Mouse (Mus musculus): Measurements from ENCODE around the gene Evi5l. TPM values are rescaled to one million over a fixed set of nuclear protein-coding genes. Genes with fewer than 3 reads are reported as not detected.

Gene Evi5l
- polyA plus RNA-seq, 1 experiment = 3.9 TPM

- peaks cover 9% of the 10 kb centered on the region; the same call in 1 of the 2 replicates for H3K4me1 ChIP-seq (ENCODE audit: control insufficient read depth, insufficient read depth, insufficient read length, low read length)
- 7% methylated on average over 33 of the region's 33 CpGs for WGBS
- no peak for TF ChIP-seq CTCF (IDR thresholded peaks at IDR 0.05; ENCODE audit: extremely low read depth, insufficient read length, insufficient replicate concordance, low read depth, low read length)
- no peak for TF ChIP-seq POLR2A (IDR thresholded peaks at IDR 0.05; ENCODE audit: low read depth, low read length)
- no peaks in the 10 kb centered on the region for H3K36me3 ChIP-seq (ENCODE audit: control insufficient read depth, insufficient read depth, low read length)
- no peaks in the 10 kb centered on the region; the same call in none of the 2 replicates for H3K27me3 ChIP-seq (ENCODE audit: control insufficient read depth, insufficient read depth, low read length)
- peak within 1 kb of the TSS; percentile 40 for H3K4me3 ChIP-seq (ENCODE audit: low read depth, low read length)
- H3K27ac ChIP-seq (ENCODE audit: insufficient read depth, low read depth, low read length) = no peak within 1 kb of the TSS
These were observed 60.5 kb downstream of the Evi5l start, which contains the start of gene Lrrc8e for GRCm38 (mm10) chr8:4226739-4227347. Lrrc8e (plus strand) TSS chr8:4226827.

GRCm38 (mm10) chr8:4227919-4228318 lies 61.6 kb downstream of the Evi5l start:
- Histone ChIP-seq H3K36me3 (ENCODE audit: control insufficient read depth, insufficient read depth, low read length) (no peaks in the 10 kb centered on the region), H3K27me3 (ENCODE audit: control insufficient read depth, insufficient read depth, low read length) (no peaks in the 10 kb centered on the region; the same call in none of the 2 replicates), H3K4me1 (ENCODE audit: control insufficient read depth, insufficient read depth, insufficient read length, low read length) (peaks cover 9% of the 10 kb centered on the region; the same call in 1 of the 2 replicates), H3K4me3 (ENCODE audit: low read depth, low read length) (no peak overlapping the region), H3K27ac (ENCODE audit: insufficient read depth, low read depth, low read length) (no peak overlapping the region)
- 97% methylated on average over 4 of the region's 4 CpGs for WGBS
- no peak for TF ChIP-seq POLR2A (IDR thresholded peaks at IDR 0.05; ENCODE audit: low read depth, low read length)
- no peak for TF ChIP-seq CTCF (IDR thresholded peaks at IDR 0.05; ENCODE audit: extremely low read depth, insufficient read length, insufficient replicate concordance, low read depth, low read length)

GRCm38 (mm10) chr8:4229784-4230183 lies 63.4 kb downstream of the Evi5l start:
- no peaks in the 10 kb centered on the region for H3K36me3 ChIP-seq (ENCODE audit: control insufficient read depth, insufficient read depth, low read length)
- H3K4me1 ChIP-seq (ENCODE audit: control insufficient read depth, insufficient read depth, insufficient read length, low read length) = peaks cover 9% of the 10 kb centered on the region; the same call in 1 of the 2 replicates
- H3K27me3 ChIP-seq (ENCODE audit: control insufficient read depth, insufficient read depth, low read length) = no peaks in the 10 kb centered on the region; the same call in none of the 2 replicates
- no peak overlapping the region for H3K4me3 ChIP-seq (ENCODE audit: low read depth, low read length)
- TF ChIP-seq CTCF (IDR thresholded peaks at IDR 0.05; ENCODE audit: extremely low read depth, insufficient read length, insufficient replicate concordance, low read depth, low read length) (no peak), POLR2A (IDR thresholded peaks at IDR 0.05; ENCODE audit: low read depth, low read length) (no peak)
- no peak overlapping the region for H3K27ac ChIP-seq (ENCODE audit: insufficient read depth, low read depth, low read length)
- WGBS = 86% methylated on average over 5 of the region's 5 CpGs

- Histone ChIP-seq H3K27ac (ENCODE audit: insufficient read depth, low read depth, low read length) (no peak overlapping the region), H3K27me3 (ENCODE audit: control insufficient read depth, insufficient read depth, low read length) (no peaks in the 10 kb centered on the region; the same call in none of the 2 replicates), H3K36me3 (ENCODE audit: control insufficient read depth, insufficient read depth, low read length) (no peaks in the 10 kb centered on the region), H3K4me1 (ENCODE audit: control insufficient read depth, insufficient read depth, insufficient read length, low read length) (peaks cover 9% of the 10 kb centered on the region; the same call in 1 of the 2 replicates), H3K4me3 (ENCODE audit: low read depth, low read length) (no peak overlapping the region)
- TF ChIP-seq POLR2A (IDR thresholded peaks at IDR 0.05; ENCODE audit: low read depth, low read length) (no peak), CTCF (IDR thresholded peaks at IDR 0.05; ENCODE audit: extremely low read depth, insufficient read length, insufficient replicate concordance, low read depth, low read length) (no peak)
- 37% methylated on average over 10 of the region's 10 CpGs for WGBS
These were observed 64.4 kb downstream of the Evi5l start for GRCm38 (mm10) chr8:4230612-4231351.

GRCm38 (mm10) chr8:4237814-4238433 lies 71.6 kb downstream of the Evi5l start:
- peak overlapping the region; percentile 85 for H3K27ac ChIP-seq (ENCODE audit: insufficient read depth, low read depth, low read length)
- peaks cover 11% of the 10 kb centered on the region; the same call in 1 of the 2 replicates for H3K4me1 ChIP-seq (ENCODE audit: control insufficient read depth, insufficient read depth, insufficient read length, low read length)
- H3K4me3 ChIP-seq (ENCODE audit: low read depth, low read length) = peak overlapping the region; percentile 83
- no peaks in the 10 kb centered on the region for H3K27me3 ChIP-seq (ENCODE audit: control insufficient read depth, insufficient read depth, low read length)
- TF ChIP-seq CTCF (IDR thresholded peaks at IDR 0.05; ENCODE audit: extremely low read depth, insufficient read length, insufficient replicate concordance, low read depth, low read length) (no peak), POLR2A (IDR thresholded peaks at IDR 0.05; ENCODE audit: low read depth, low read length) (no peak)
- 11% methylated on average over 15 of the region's 15 CpGs for WGBS
- H3K36me3 ChIP-seq (ENCODE audit: control insufficient read depth, insufficient read depth, low read length) = peaks cover 6% of the 10 kb centered on the region; the same call in 1 of the 2 replicates

- peaks cover 12% of the 10 kb centered on the region for H3K36me3 ChIP-seq (ENCODE audit: control insufficient read depth, insufficient read depth, low read length)
- TF ChIP-seq CTCF (IDR thresholded peaks at IDR 0.05; ENCODE audit: extremely low read depth, insufficient read length, insufficient replicate concordance, low read depth, low read length) (peak; percentile 35; the same call in 1 of the 2 replicates), POLR2A (IDR thresholded peaks at IDR 0.05; ENCODE audit: low read depth, low read length) (peak; percentile 67; the same call in 1 of the 2 replicates)
- H3K27ac ChIP-seq (ENCODE audit: insufficient read depth, low read depth, low read length) = peak within 1 kb of the TSS; percentile 85
- peaks cover 11% of the 10 kb centered on the region; the same call in 1 of the 2 replicates for H3K4me1 ChIP-seq (ENCODE audit: control insufficient read depth, insufficient read depth, insufficient read length, low read length)
- H3K4me3 ChIP-seq (ENCODE audit: low read depth, low read length) = peak within 1 kb of the TSS; percentile 83
- under 1% methylated on average over 69 of the region's 71 CpGs for WGBS
- H3K27me3 ChIP-seq (ENCODE audit: control insufficient read depth, insufficient read depth, low read length) = no peaks in the 10 kb centered on the region
These were observed 72.2 kb downstream of the Evi5l start, which contains the start of the genes Map2k7 and Gm49320 for GRCm38 (mm10) chr8:4238434-4239192. Map2k7 (plus strand) TSS chr8:4238740. Gm49320 (plus strand) TSS chr8:4238865.

All from small intestine, adult 2 months (tissue).